Mouse (Mus musculus): ENCODE measurements around the gene Rtn4. TPM values are rescaled to one million over a fixed set of nuclear protein-coding genes. Genes with fewer than 3 reads are reported as not detected.

Rtn4 gene
- total RNA-seq, 2 experiments from 2014 or later = 690 to 719 TPM

GRCm38 (mm10) chr11:29758617-29759016 lies 65.9 kb downstream of the Rtn4 start:
- no peak for DNase-seq (ENCODE audit: low spot score in 2 of 2)

- no peak for DNase-seq (ENCODE audit: low spot score in 2 of 2)
These were observed 68.6 kb downstream of the Rtn4 start for GRCm38 (mm10) chr11:29761387-29761786.

- DNase-seq (ENCODE audit: low spot score in 2 of 2) = no peak
These were observed 70.0 kb downstream of the Rtn4 start for GRCm38 (mm10) chr11:29762768-29763167.

- DNase-seq (ENCODE audit: low spot score in 2 of 2) = no peak
These were observed 72.3 kb downstream of the Rtn4 start for GRCm38 (mm10) chr11:29765063-29765462.

GRCm38 (mm10) chr11:29766313-29766982 lies 73.7 kb downstream of the Rtn4 start:
- DNase-seq (ENCODE audit: low spot score in 2 of 2) = peak; percentile 29 to 63

- DNase-seq (ENCODE audit: low spot score in 2 of 2) = no peak
These were observed 75.8 kb downstream of the Rtn4 start for GRCm38 (mm10) chr11:29768523-29768922.

- DNase-seq (ENCODE audit: low spot score in 2 of 2) = no peak
These were observed 78.1 kb downstream of the Rtn4 start for GRCm38 (mm10) chr11:29770666-29771400.

- DNase-seq (ENCODE audit: low spot score in 2 of 2) = no peak
These were observed 79.5 kb downstream of the Rtn4 start for GRCm38 (mm10) chr11:29772279-29772678.

GRCm38 (mm10) chr11:29774296-29774695 lies 81.5 kb downstream of the Rtn4 start:
- DNase-seq (ENCODE audit: low spot score in 2 of 2) = no peak

- DNase-seq (ENCODE audit: low spot score in 2 of 2) = no peak
These were observed 82.0 kb downstream of the Rtn4 start for GRCm38 (mm10) chr11:29774760-29775159.

GRCm38 (mm10) chr11:29777964-29778363 lies 85.2 kb downstream of the Rtn4 start:
- peak; percentile 77 to 78 for DNase-seq (ENCODE audit: low spot score in 2 of 2)

GRCm38 (mm10) chr11:29778936-29779335 lies 86.2 kb downstream of the Rtn4 start:
- no peak for DNase-seq (ENCODE audit: low spot score in 2 of 2)

- DNase-seq (ENCODE audit: low spot score in 2 of 2) = no peak
These were observed 86.8 kb downstream of the Rtn4 start for GRCm38 (mm10) chr11:29779409-29780026.

GRCm38 (mm10) chr11:29786583-29787219 lies 94.0 kb downstream of the Rtn4 start:
- no peak for DNase-seq (ENCODE audit: low spot score in 2 of 2)

- peak; percentile 41 to 56 for DNase-seq (ENCODE audit: low spot score in 2 of 2)
These were observed 94.7 kb downstream of the Rtn4 start for GRCm38 (mm10) chr11:29787473-29787872.

GRCm38 (mm10) chr11:29788499-29788898 lies 95.8 kb downstream of the Rtn4 start:
- DNase-seq (ENCODE audit: low spot score in 2 of 2) = no peak

- DNase-seq (ENCODE audit: low spot score in 2 of 2) = peak; percentile 82 to 90
These were observed 96.3 kb downstream of the Rtn4 start for GRCm38 (mm10) chr11:29788921-29789638.

GRCm38 (mm10) chr11:29790796-29791195 lies 98.0 kb downstream of the Rtn4 start:
- DNase-seq (ENCODE audit: low spot score in 2 of 2) = no peak
